Mouse (Mus musculus): ENCODE data around the gene Gltp.

DNA sequence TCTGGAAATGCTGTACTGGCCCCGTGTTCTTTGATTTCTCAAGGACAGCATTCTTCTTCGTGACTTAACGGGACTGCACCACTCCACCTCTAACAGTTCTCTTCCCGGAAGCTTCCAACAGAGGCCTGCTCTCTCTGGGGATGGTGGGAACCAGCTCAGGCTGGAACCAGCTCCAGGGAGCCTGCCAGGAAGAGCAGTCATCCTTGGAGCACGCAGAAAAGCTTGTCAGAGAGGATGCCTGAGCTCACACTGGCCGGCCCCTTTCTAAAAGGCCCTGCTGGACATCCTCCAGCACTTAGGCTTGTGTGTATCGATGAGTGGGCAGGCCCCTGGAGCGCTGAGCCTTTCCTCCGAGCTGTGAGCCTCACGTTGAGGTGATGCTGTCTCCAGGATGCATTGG, 37.4 kb upstream of the Gltp start:
- TF ChIP-seq GATA1 (IDR thresholded peaks at IDR 0.05; ENCODE audit: borderline replicate concordance, low read length) (no peak), FLI1 (IDR thresholded peaks at IDR 0.05; ENCODE audit: low read length) (no peak)

Data from megakaryocyte, embryonic 14.5 days (primary cell).